Mouse (Mus musculus): ENCODE results near the gene Mettl6. TPM values are rescaled to one million over a fixed set of nuclear protein-coding genes. Genes with fewer than 3 reads are reported as not detected.

Mettl6 gene
- polyA plus RNA-seq, 1 experiment from 2014 or later = 67.7 TPM

- Histone ChIP-seq H3K36me3 (ENCODE audit: poor library complexity, severe bottlenecking) (peaks cover 87% of the 10 kb centered on the region), H3K4me2 (no peak overlapping the region), H3K9ac (no peak overlapping the region), H3K9me3 (replicated peaks) (no peaks in the 10 kb centered on the region), H3K27ac (no peak overlapping the region), H3K4me1 (no peaks in the 10 kb centered on the region), H3K4me3 (no peak overlapping the region), H3K27me3 (no peaks in the 10 kb centered on the region)
- WGBS = 95% methylated on average over 6 of the region's 6 CpGs
- no peak for ATAC-seq
These were observed 11.6 kb upstream of the Mettl6 start for GRCm38 (mm10) chr14:31506456-31506855.

GRCm38 (mm10) chr14:31503406-31503805 lies 8.6 kb upstream of the Mettl6 start:
- H3K4me2 ChIP-seq = no peak overlapping the region
- no peak overlapping the region for H3K27ac ChIP-seq
- H3K9me3 ChIP-seq (replicated peaks) = no peaks in the 10 kb centered on the region
- no peak overlapping the region for H3K4me3 ChIP-seq
- H3K9ac ChIP-seq = no peak overlapping the region
- no peaks in the 10 kb centered on the region for H3K4me1 ChIP-seq
- peaks cover 92% of the 10 kb centered on the region for H3K36me3 ChIP-seq (ENCODE audit: poor library complexity, severe bottlenecking)
- no peaks in the 10 kb centered on the region for H3K27me3 ChIP-seq
- ATAC-seq = no peak
- 91% methylated on average over 13 of the region's 13 CpGs for WGBS

- peaks cover 19% of the 10 kb centered on the region for H3K4me1 ChIP-seq
- no peak overlapping the region for H3K4me3 ChIP-seq
- no peak overlapping the region for H3K9ac ChIP-seq
- H3K27me3 ChIP-seq = no peaks in the 10 kb centered on the region
- WGBS = 89% methylated on average over 1 of the region's 1 CpGs
- H3K36me3 ChIP-seq (ENCODE audit: poor library complexity, severe bottlenecking) = peaks cover 63% of the 10 kb centered on the region
- no peak overlapping the region for H3K4me2 ChIP-seq
- no peaks in the 10 kb centered on the region for H3K9me3 ChIP-seq (replicated peaks)
- no peak for ATAC-seq
- no peak overlapping the region for H3K27ac ChIP-seq
These were observed 4.7 kb upstream of the Mettl6 start for GRCm38 (mm10) chr14:31499526-31499925.

- H3K9me3 ChIP-seq (replicated peaks) = no peaks in the 10 kb centered on the region
- no peak overlapping the region for H3K27ac ChIP-seq
- H3K36me3 ChIP-seq (ENCODE audit: poor library complexity, severe bottlenecking) = peaks cover 48% of the 10 kb centered on the region
- no peak for ATAC-seq
- H3K27me3 ChIP-seq = no peaks in the 10 kb centered on the region
- H3K4me2 ChIP-seq = peak overlapping the region; percentile 96
- peak overlapping the region; percentile 93 for H3K9ac ChIP-seq
- peaks cover 39% of the 10 kb centered on the region for H3K4me1 ChIP-seq
- peak overlapping the region; percentile 93 for H3K4me3 ChIP-seq
- WGBS = 63% methylated on average over 7 of the region's 7 CpGs
These were observed 1.4 kb upstream of the Mettl6 start for GRCm38 (mm10) chr14:31496241-31496646.

- Histone ChIP-seq H3K9ac (peak overlapping the region; percentile 93), H3K27ac (peak overlapping the region; percentile 88; the same call in 1 of the 2 replicates), H3K4me2 (peak overlapping the region; percentile 96), H3K36me3 (ENCODE audit: poor library complexity, severe bottlenecking) (peaks cover 43% of the 10 kb centered on the region), H3K4me3 (peak overlapping the region; percentile 93), H3K9me3 (replicated peaks) (no peaks in the 10 kb centered on the region), H3K27me3 (no peaks in the 10 kb centered on the region), H3K4me1 (peaks cover 39% of the 10 kb centered on the region)
- 4% methylated on average over 8 of the region's 8 CpGs for WGBS
- no peak for ATAC-seq
These were observed 698 bp upstream of the Mettl6 start for GRCm38 (mm10) chr14:31495538-31495937.

- no peaks in the 10 kb centered on the region for H3K9me3 ChIP-seq (replicated peaks)
- H3K4me1 ChIP-seq = peaks cover 39% of the 10 kb centered on the region
- WGBS = under 1% methylated on average over 37 of the region's 37 CpGs
- no peaks in the 10 kb centered on the region for H3K27me3 ChIP-seq
- peak within 1 kb of the TSS; percentile 96 for H3K4me2 ChIP-seq
- peak within 1 kb of the TSS; percentile 93 for H3K4me3 ChIP-seq
- H3K36me3 ChIP-seq (ENCODE audit: poor library complexity, severe bottlenecking) = peaks cover 38% of the 10 kb centered on the region
- peak; percentile 79; the same call in 1 of the 2 replicates for ATAC-seq
- H3K9ac ChIP-seq = peak within 1 kb of the TSS; percentile 93
- H3K27ac ChIP-seq = peak within 1 kb of the TSS; percentile 88
These were observed 378 bp downstream of the Mettl6 start, which contains the start of gene Eaf1 for GRCm38 (mm10) chr14:31494349-31494974. Gene Eaf1, plus strand, starts transcription at chr14:31494399.

- peak overlapping the region; percentile 93 for H3K4me3 ChIP-seq
- H3K27me3 ChIP-seq = no peaks in the 10 kb centered on the region
- no peak overlapping the region for H3K27ac ChIP-seq
- peaks cover 40% of the 10 kb centered on the region for H3K36me3 ChIP-seq (ENCODE audit: poor library complexity, severe bottlenecking)
- H3K4me2 ChIP-seq = peak overlapping the region; percentile 96
- WGBS = 55% methylated on average over 9 of the region's 9 CpGs
- peaks cover 39% of the 10 kb centered on the region for H3K4me1 ChIP-seq
- H3K9me3 ChIP-seq (replicated peaks) = no peaks in the 10 kb centered on the region
- peak overlapping the region; percentile 93 for H3K9ac ChIP-seq
- no peak for ATAC-seq
These were observed 939 bp downstream of the Mettl6 start for GRCm38 (mm10) chr14:31493901-31494300.

GRCm38 (mm10) chr14:31488055-31488454 lies 6.8 kb downstream of the Mettl6 start:
- H3K36me3 ChIP-seq (ENCODE audit: poor library complexity, severe bottlenecking) = peaks cover 81% of the 10 kb centered on the region
- H3K9ac ChIP-seq = no peak overlapping the region
- peaks cover 8% of the 10 kb centered on the region; the same call in 1 of the 2 replicates for H3K4me1 ChIP-seq
- H3K4me3 ChIP-seq = no peak overlapping the region
- H3K27ac ChIP-seq = no peak overlapping the region
- H3K27me3 ChIP-seq = no peaks in the 10 kb centered on the region
- 96% methylated on average over 6 of the region's 6 CpGs for WGBS
- no peak for ATAC-seq
- no peaks in the 10 kb centered on the region for H3K9me3 ChIP-seq (replicated peaks)
- H3K4me2 ChIP-seq = no peak overlapping the region

- Histone ChIP-seq H3K27me3 (no peaks in the 10 kb centered on the region), H3K4me1 (no peaks in the 10 kb centered on the region), H3K9me3 (replicated peaks) (no peaks in the 10 kb centered on the region), H3K4me3 (no peak overlapping the region), H3K4me2 (no peak overlapping the region), H3K27ac (no peak overlapping the region), H3K36me3 (ENCODE audit: poor library complexity, severe bottlenecking) (peaks cover 83% of the 10 kb centered on the region), H3K9ac (no peak overlapping the region)
- 82% methylated on average over 4 of the region's 4 CpGs for WGBS
- ATAC-seq = no peak
These were observed 8.4 kb downstream of the Mettl6 start for GRCm38 (mm10) chr14:31486465-31486864.

- H3K4me2 ChIP-seq = no peak overlapping the region
- no peaks in the 10 kb centered on the region for H3K4me1 ChIP-seq
- no peak overlapping the region for H3K4me3 ChIP-seq
- no peak overlapping the region for H3K9ac ChIP-seq
- WGBS = 90% methylated on average over 5 of the region's 5 CpGs
- peaks cover 95% of the 10 kb centered on the region for H3K36me3 ChIP-seq (ENCODE audit: poor library complexity, severe bottlenecking)
- no peaks in the 10 kb centered on the region for H3K9me3 ChIP-seq (replicated peaks)
- no peaks in the 10 kb centered on the region for H3K27me3 ChIP-seq
- no peak overlapping the region for H3K27ac ChIP-seq
- no peak for ATAC-seq
These were observed 12.4 kb downstream of the Mettl6 start for GRCm38 (mm10) chr14:31482417-31482816.

- 85% methylated on average over 2 of the region's 2 CpGs for WGBS
- H3K27ac ChIP-seq = no peak overlapping the region
- no peaks in the 10 kb centered on the region for H3K4me1 ChIP-seq
- peaks cover 6% of the 10 kb centered on the region for H3K36me3 ChIP-seq (ENCODE audit: poor library complexity, severe bottlenecking)
- no peak overlapping the region for H3K4me2 ChIP-seq
- no peaks in the 10 kb centered on the region for H3K27me3 ChIP-seq
- no peak for ATAC-seq
- no peak overlapping the region for H3K4me3 ChIP-seq
- H3K9ac ChIP-seq = no peak overlapping the region
- H3K9me3 ChIP-seq (replicated peaks) = no peaks in the 10 kb centered on the region
These were observed 21.5 kb downstream of the Mettl6 start for GRCm38 (mm10) chr14:31473297-31473696.

GRCm38 (mm10) chr14:31472451-31473061 lies 22.3 kb downstream of the Mettl6 start:
- H3K9ac ChIP-seq = no peak overlapping the region
- no peak for ATAC-seq
- H3K4me2 ChIP-seq = no peak overlapping the region
- H3K27me3 ChIP-seq = no peaks in the 10 kb centered on the region
- no peaks in the 10 kb centered on the region for H3K36me3 ChIP-seq (ENCODE audit: poor library complexity, severe bottlenecking)
- no peak overlapping the region for H3K4me3 ChIP-seq
- 8% methylated on average over 5 of the region's 5 CpGs for WGBS
- no peaks in the 10 kb centered on the region for H3K4me1 ChIP-seq
- H3K9me3 ChIP-seq (replicated peaks) = no peaks in the 10 kb centered on the region
- H3K27ac ChIP-seq = no peak overlapping the region
